Mouse (Mus musculus) adrenal gland, adult 2 months (tissue): ENCODE measurements around the gene Mmgt1. TPM values are rescaled to one million over a fixed set of nuclear protein-coding genes. Genes with fewer than 3 reads are reported as not detected.

Source experiments
- DNase-seq: peaks from one replicate; pipeline ENCODE4 v3.0.0; 2021
- long read RNA-seq: library from polyadenylated mRNA; stranded (forward); transcript quantifications from one replicate; pipeline ENCODE4 v2.0.0, GENCODE M21; 2021
- microRNA-seq, 2 experiments: library from miRNA; unstranded; fragments of <30 nt; microRNA quantifications; one replicate each; pipeline ENCODE4 v1.2.0; 2021
- polyA plus RNA-seq: library from polyadenylated mRNA; depleted of rRNA; stranded (reverse); fragments of >200 nt; gene quantifications from 2 replicates; pipeline ENCODE4 v1.2.3, GENCODE M21; 2012; rRNA removed
- total RNA-seq, 2 experiments: library from RNA; stranded (reverse); gene quantifications; 2 replicates each; pipeline ENCODE4 v1.2.3; 2021

The Mmgt1 gene
- total RNA-seq (10 to 100 TPM; 29.0 to 30.9 TPM), polyA plus RNA-seq (2.6 and 3.2 TPM in 2 replicates)
- long read RNA-seq, full-length matches to known transcripts, result 2 of 3 reads
- long read RNA-seq, partial matches to known transcripts, result 0 of 3 reads
- long read RNA-seq, other reads (novel, unspliced or antisense), result 1 of 3 reads

DNA sequence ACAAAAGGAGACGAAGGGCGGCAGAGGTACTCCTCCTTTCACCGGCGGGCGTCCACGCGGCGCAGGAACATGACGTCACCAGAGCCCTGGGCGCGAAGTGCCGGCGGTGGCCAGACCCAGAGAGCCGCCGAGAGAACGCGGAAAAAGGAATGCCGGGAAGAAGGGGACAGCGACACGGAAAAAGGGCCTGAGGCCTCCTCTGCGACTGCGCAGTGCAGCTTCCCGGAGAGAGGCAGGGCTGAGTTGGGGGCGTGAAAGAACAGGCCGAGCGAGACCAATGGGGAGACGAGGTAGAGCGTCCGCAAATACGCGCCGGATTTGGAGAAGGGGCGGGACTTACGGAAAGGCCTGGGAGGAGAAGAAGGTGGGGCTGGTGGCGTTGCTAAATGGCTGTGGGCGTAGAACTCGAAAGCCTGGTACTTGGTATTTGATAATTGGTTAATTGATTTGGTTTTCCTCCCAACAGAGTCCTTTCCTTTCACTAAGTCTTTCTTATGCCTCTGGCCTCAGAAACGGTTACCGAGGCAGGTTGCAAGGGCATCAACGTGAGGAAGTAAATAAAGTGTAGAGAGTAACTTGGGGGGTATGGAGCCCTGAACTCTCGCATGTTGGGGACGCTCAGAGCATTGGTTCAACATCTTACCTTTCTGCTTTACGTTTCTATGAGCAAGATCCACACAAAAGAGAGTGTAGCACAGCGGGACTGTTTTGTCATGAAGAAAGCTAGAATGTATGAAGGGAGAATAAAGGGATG, at the start of gene Mmgt1:
Gene Mmgt1, minus strand, starts transcription at position 183 of the 754 bp plus-strand sequence.
- peak; percentile 96 for DNase-seq

DNA sequence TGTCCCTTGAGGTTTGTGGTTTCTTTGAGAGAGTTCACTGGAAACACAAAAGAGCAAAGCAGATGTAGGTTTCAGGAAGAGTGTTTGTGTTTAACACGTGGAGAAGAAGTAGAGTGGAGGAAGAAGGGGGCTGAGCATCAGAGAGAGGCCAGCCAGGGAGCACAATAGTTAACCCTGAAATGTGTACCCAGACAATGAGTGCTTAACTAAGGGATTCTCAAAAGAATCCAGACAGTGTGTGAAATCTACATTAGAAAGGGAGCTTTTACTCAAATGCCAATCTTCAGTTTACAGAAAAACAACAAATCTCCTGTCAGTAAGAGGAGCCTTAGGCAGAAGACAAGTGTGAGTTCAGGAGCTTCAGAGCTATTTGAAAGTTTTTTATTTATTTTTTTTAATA, 42.2 kb upstream of the Mmgt1 start:
- no peak for DNase-seq

DNA sequence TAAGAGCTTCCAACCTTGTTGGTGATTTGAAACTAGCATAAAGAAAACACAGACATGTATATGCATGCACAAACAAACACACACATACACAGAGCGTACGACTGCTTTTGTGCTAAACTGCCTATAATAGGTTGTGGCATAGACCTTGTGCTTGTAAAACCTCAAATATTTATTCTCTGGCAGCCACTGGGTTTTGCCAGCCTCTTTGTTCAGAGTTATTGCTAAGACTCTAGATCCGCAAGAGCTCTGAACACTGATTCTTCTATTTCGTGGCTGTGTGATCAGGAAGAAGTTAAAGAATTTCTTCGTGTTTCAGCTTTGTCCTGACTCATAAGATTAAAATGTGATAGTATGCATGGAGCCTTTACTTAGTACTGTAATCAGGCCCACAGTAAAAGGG, 38.3 kb upstream of the Mmgt1 start:
- no peak for DNase-seq

DNA sequence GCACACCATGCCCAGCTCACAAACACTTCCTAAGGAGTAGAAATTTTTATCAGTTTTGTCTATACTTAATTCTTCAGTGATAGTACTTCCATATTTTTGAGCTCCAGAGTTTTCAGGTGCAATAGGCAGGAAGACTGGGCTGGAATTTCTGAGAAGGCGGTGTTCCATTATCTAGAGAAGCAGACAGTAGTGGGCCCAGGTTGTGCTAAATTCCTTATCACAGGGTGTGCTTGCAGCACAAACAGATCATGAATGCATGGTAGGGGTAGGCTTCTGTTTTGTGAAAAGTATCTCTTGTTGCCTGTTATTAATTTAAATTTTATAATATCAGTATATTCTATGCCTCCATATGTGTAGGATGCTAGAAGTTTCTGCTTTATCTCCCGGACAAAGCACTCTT, 17.4 kb upstream of the Mmgt1 start:
- no peak for DNase-seq

DNA sequence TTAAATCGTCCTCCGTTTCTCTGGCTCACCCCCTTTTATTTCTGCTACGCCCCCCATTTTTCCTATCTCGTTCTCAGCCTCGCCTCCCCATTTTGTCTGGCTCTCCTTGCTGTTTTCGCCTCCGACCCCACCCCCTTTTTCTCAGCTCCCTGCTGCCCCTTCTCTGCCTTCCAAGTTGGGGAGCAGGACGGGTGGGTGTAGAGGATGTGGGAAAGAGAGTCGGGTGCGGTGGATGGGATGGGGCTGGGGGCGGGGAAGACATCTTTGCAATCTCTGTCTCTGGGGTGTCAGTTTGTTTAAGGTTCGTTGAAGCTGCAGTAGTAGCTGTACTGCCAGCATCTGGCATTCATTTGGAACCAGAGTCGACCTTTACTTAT, 12.4 kb upstream of the Mmgt1 start:
- DNase-seq, result peak; percentile 7

DNA sequence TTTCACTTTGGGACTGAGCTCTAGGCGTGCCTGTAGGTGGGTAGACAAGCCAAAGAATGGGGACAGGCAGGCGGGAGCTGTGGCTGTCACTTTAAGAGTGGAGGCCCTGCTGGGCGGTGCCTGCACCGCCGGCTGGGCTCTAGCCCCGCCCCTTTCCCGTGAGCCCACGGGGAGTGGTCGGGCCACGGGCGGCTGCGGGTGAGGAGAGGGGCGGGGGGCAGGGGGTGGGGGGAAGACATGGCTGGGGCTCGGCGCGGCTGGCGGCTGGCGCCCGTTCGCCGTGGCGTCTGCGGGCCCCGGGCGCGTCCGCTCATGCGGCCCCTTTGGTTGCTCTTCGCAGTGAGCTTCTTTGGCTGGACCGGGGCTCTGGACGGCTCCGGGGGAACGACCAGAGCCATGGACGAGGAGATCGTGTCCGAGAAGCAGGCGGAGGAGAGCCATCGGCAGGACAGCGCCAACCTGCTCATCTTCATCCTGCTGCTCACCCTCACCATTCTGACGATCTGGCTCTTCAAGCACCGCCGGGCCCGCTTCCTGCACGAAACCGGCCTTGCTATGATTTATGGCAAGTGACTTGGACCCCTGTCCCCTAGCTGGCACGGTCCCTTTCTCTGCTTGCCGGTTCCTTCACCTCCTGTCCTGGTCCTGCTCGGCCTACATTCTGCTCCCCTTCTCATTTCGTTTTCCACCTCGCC, 11.9 kb upstream of the Mmgt1 start, which contains the start of gene Slc9a6:
Gene Slc9a6, plus strand, starts transcription at position 135 of the 695 bp plus-strand sequence.
- DNase-seq, result peak; percentile 87

DNA sequence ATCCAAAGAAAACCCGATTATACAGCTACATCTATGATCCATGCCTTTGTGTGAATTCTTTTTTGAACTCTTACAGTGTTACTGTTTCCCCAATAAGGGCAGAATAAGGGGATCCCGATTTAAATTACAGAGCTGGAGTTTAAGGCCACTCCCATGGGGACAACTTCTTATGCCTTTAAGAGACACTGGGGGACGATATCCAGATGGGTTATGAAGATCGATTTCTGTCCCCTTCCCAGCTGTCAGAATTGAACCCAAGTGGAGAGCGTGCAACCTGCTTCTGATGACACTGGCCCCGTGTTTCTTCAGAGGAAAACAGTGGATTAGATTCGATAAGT, 11.4 kb upstream of the Mmgt1 start:
- DNase-seq, result no peak

DNA sequence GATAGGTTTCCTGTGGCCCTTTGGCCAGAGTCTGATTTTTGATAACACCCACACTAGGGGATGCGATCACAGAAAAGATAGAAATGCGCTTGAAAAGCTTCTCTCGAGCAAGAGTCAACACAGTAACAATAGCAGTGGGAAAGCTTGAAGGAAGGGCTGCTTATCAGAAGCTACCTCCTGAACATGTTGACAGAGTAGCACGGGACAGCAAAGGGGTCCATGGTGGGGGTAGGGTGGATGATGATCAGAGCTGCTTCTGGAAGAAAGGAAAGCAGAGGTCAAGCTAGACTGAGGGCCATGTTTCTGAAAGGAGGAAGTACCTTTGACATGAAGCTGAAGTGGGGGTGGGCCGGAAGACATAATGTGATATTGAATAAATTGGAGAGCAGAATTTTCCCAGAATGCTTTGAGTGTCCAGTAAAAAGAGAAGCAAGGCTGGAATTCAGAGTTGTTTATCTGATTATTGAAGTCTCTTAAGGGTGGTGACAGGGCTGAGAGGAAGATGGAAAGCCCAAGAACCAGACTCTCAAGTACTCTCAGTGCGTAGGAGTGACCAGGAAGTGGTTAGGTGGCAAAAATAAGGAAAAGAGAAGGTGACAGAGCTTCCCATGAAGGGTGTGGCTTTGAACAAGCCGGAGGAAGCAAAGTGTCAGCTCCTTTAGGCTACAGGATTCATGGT, 9.3 kb upstream of the Mmgt1 start:
- no peak for DNase-seq

DNA sequence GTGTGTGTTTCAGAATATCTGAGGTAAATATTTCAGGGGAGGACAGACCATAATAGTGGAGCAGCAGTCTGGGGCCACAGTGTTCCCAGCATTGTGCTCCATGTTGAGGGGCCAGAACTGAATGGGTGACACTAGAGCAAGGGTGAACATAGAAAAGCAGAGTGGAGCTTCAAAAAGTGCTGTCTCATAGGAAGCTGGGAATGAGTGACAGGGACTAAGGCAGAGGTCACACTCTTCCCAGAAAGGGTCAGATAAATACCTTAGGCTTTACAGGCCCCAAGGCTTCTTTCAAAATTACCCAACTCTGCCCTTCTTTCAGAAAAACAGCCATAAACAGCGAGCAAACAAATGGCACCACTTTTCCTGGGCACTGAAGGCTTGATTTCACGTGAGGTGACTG, 8.7 kb upstream of the Mmgt1 start:
- DNase-seq, result no peak

DNA sequence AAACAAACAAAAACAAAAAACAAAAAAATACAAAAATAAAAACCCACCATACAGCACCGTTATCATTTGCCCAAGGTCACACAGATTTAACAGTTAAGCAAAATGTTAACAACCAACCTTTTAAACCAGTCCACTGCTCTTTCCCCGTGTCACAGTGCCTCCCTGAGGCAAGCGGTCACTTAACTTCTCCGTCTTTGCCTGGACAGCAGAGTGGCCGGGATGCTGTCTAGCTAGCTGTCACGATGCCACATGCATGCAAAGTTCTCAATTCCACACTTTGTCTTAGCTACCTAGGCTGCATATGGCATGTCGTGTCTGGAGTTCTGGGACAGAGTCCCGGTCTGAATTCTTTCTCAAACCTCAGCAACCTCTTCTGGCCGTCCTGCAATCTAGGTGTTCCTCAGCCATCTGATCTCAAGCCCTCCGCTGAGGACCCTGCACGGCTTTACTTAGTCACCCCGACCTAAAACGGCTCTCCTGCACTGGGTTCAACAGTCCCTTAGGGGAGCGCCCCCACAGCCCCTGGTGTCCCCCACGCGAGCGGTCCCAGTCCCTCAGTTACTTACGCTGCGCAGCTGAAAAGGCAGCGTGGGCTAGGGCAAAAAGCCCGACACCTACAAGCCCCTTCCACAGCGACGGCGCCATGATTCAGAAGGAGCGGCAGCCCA, 516 bp downstream of the Mmgt1 start:
- DNase-seq, result peak; percentile 33

DNA sequence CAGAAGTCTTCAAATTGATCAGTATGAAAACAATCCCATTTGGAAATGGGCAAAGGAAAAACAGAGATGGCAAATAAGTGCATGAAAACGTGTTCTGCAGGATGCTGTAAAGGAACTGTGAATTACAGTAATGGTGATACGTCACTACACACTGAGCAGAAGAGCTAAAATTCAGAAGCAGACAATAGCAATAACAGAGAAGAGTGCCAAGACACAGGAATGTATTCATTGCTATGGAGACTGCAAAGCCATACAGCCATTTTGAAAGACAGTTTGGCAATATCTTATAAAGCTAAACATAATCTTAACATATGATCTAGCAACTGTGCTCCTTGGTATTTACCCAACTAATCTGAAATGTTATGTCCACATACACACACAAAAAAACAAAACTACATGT, 19.7 kb downstream of the Mmgt1 start:
- no peak for DNase-seq

DNA sequence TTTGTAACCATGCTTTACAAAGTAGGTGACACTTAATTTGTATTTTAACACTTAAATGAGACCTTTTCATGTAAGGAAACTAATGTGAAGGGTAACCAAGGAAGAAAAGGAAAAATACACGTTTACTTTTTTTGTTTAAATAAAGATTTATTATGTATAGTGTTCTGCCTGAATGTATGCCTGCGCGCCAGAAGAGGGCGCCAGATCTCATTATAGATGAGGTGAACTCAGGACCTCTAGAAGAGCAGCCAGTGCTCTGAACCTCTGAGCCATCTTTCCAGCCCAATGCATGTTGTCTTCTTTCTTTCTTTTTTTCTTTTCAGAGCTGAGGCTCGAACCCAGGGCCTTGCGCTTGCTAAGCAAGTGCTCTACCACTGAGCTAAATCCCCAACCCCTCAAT, 25.4 kb downstream of the Mmgt1 start:
- DNase-seq, result no peak

DNA sequence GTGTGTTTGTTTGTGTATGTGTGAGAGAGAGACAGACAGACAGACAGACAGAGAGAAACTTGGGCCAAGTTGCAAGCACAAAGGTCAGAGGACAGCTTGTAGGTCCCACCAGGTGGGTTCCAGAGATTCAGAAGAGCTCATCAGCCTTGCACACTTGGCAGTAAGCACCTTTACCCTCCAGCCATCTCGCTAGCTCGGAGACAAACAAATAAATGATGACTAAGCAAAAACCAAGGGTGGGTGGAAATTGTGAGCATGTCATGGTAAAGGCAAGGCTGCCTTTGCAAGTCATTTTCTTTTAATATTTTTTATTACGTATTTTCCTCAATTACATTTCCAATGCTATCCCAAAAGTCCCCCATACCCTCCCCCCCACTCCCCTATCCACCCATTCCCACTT, 44.3 kb downstream of the Mmgt1 start:
- DNase-seq, result no peak

DNA sequence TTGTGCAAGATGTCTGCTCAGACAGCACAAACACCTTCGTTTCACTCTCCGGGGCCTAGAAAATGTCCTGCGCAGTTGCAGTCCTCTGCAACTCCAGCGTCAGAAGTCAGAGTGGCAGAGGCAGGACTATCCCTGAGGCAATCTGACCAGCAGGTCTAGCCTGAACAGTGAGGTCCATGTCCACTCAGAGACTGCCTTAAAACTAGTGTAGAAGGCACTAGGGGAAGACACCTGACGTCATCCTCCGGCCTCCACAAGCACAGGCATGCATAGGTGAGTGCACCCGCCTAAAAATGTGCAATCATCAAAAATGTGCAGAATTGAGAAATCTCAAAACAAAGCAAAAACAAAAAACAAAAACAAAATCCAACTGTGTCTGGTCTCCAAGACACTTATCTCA, 48.4 kb downstream of the Mmgt1 start, which contains the start of gene Gm648:
Gene Gm648, minus strand, starts transcription at position 101 of the 400 bp plus-strand sequence.
- no peak for DNase-seq

DNA sequence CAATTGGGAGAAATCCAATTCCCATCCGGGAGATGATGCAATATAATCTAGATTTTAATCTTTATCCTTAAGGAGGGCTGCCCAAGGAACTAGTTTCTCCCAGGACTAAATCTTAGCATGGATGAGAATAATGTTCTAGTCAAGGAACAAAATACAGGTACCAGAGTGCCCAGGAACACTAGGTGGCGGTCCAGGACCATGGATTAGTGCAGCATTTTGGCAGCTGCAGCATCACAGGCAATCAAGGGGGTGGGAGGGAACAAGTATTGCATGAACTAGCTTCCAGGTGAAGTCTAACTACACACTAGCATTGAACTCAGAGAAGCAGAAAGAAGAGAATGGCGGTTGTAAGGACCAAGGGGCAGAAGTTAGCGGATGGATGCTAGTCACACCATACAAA, 60.7 kb downstream of the Mmgt1 start:
- DNase-seq, result no peak

Small RNA genes lying within 50 kb of the gene (microRNA-seq; reads per million reads assigned to microRNA genes)
- gene Mir5116, result 0.66 to 1.7 reads per million in 2 experiments

Other genes with a start within 250 kb of the Mmgt1 start
- gene Smim10l2a, start 223.5 kb downstream of the Mmgt1 start, total RNA-seq, result 1 to 10 TPM in 1 of 2 experiments, under 1 TPM in 1; 0.93 to 1.0 TPM
- gene Smim10l2a, start 223.5 kb downstream of the Mmgt1 start, polyA plus RNA-seq, result 1.1 TPM in 2 replicates
- gene Gm2174, start 150.1 kb downstream of the Mmgt1 start, total RNA-seq, result not detected
- not detected in 2 replicates for gene Gm2174, start 150.1 kb downstream of the Mmgt1 start, polyA plus RNA-seq
- 10 to 100 TPM; 24.0 to 26.1 TPM for gene Ints6l, start 143.2 kb downstream of the Mmgt1 start, total RNA-seq
- gene Ints6l, start 143.2 kb downstream of the Mmgt1 start, polyA plus RNA-seq, result 5.7 and 7.4 TPM in 2 replicates
- gene Gm10477, start 73.3 kb downstream of the Mmgt1 start, total RNA-seq, result not detected
- gene Gm10477, start 73.3 kb downstream of the Mmgt1 start, polyA plus RNA-seq, result not detected in 2 replicates
- not detected for gene Gm648, start 48.5 kb downstream of the Mmgt1 start, total RNA-seq
- not detected in 2 replicates for gene Gm648, start 48.5 kb downstream of the Mmgt1 start, polyA plus RNA-seq
- 10 to 100 TPM; 32.5 to 32.8 TPM for gene Slc9a6, start 11.7 kb upstream of the Mmgt1 start, total RNA-seq
- gene Slc9a6, start 11.7 kb upstream of the Mmgt1 start, polyA plus RNA-seq, result 22.7 and 29.6 TPM in 2 replicates
- 10 to 100 TPM; 27.9 to 59.4 TPM for gene Fhl1, start 133.7 kb upstream of the Mmgt1 start, total RNA-seq
- 31.5 and 35.3 TPM in 2 replicates for gene Fhl1, start 133.7 kb upstream of the Mmgt1 start, polyA plus RNA-seq
- 1 to 10 TPM; 1.0 to 3.4 TPM for gene Map7d3, start 224.3 kb upstream of the Mmgt1 start, total RNA-seq
- not detected in 2 replicates for gene Map7d3, start 224.3 kb upstream of the Mmgt1 start, polyA plus RNA-seq